Mouse (Mus musculus) ovary, postnatal 10 days (tissue): ENCODE measurements around the gene Lrrc20.

Source experiments
- DNase-seq: peaks from one replicate; pipeline ENCODE4 v3.0.0; 2022; ENCODE audit warnings: low spot score

Lrrc20 gene

DNA sequence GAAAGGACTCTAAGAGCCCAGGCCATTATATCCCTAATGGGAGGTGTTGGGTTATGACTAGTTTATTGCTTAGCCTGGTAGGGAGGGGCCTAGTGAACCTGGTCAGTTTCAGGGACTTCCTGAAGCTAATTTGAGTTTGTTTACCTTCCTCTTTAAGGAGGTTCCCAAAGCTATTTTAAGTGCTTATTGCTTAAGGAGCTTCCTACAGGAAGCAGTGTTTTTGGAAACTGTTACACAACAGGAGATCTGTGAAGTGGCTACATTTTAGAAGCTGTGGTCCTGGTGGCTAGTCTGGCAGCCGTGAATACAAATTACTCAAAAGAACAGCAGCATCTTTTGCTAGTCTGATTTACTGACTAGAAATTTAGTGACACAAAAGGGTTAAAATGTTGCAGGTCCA, 1.3 kb upstream of the Lrrc20 start:
- DNase-seq, result no peak

DNA sequence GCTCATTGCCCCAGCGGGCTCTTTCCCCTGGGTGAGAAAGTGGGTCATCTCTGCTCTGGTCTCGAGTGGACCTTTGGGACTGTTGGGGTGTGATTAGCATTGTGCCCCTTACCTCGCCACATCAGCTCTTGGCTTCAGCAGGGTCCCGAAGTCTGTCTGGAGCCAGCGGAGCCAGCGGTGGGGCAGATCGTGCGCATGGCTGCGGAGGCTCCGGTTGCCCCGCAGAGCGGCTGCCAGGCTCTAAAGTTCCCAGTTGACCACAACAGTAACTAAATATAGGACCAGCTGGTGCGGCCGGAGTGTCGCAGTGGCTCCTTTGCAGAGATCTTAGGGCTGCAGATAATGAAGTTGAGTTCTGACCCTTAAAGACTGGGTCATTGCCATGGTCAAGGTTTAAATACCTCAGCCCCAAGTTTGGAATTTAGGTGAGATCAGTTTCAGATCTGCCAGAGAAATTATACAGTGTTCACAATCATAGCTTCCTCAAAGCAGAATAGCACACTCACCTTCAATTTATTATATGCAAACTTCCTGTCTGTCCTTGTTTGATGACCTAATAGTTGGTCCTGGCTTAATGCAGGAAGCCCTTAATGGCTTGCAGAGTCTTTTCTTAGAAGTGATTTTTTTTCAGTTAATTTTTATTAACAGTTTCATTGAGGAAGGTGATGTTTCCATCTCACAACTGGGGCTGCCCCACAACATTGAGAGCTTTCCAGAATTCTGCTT, 1.0 kb downstream of the Lrrc20 start:
- DNase-seq, result no peak

DNA sequence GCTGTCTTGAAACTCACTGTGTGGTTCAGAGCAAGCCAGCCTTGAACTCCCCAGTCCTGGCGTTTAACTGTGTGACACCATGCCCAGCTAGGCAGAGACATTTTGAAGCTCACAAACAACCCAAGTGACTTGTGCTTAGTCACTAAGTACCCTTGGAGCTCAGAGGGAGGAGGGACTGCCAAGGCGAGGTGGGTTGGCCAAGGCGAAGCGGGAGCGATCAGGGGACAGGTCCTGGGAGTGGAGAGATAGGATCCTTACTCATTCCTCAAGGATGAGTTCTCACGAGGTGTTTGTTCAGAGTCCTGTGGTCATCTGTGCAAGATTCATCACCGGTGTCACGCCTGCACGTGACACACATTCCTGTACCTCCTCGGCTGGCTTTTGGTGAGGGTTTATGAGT, 3.9 kb downstream of the Lrrc20 start:
- no peak for DNase-seq

DNA sequence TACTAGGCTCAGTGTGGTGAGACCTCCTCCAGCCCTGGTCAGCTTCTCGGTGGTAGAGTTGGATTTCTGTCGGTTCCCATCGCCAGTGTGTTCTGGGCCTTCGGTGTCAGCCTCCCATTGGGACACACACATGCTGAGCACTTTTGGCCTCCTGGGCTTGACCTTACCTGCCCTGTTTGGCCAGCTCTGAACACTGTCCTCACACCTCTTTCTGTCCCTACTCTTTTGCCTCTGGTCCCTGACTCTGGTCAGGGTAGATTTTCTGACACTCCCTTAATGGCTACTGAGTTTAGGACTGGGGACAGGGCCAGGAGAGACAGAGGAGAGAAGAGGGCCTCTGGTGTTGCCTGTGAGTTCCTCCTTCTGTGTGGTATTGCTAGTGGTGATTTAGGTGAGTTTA, 4.3 kb downstream of the Lrrc20 start:
- no peak for DNase-seq

DNA sequence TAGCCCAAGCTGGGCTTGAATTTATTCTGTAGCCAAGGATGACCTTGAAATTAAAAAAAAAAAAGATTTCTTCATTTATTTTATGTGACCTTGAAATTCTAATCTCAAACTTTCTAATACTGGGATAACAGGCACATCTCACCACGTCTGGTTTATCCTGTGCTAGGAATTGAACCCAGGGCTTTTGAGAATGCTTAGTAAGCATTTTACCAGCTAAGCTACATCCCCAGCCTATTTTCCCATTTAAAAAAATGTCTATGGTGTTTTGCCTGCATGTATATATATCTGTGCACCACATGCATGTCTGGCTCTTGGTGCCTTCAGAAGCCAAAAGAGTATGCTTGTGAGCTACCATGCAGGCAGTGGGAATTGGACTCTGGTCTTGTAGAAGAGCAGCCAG, 4.9 kb downstream of the Lrrc20 start:
- DNase-seq, result no peak

DNA sequence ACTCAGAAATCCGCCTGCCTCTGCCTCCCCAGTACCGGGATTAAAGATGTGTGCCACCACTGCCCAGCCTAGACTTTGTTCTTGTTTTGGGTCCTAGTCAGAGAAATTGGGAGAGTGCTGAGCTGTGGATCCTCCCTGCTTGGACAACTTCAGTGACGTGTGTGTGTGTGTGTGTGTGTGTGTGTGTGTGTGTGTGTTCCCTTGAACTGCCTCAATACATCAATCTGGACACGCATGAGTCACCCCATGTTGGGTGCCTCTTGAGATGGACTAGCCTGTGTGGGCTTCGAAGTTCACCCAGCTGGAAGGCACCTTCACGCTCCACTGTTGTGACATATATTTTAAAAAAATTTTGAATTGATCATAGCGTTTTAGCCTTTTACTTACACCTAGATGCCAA, 7.2 kb downstream of the Lrrc20 start:
- DNase-seq, result no peak

DNA sequence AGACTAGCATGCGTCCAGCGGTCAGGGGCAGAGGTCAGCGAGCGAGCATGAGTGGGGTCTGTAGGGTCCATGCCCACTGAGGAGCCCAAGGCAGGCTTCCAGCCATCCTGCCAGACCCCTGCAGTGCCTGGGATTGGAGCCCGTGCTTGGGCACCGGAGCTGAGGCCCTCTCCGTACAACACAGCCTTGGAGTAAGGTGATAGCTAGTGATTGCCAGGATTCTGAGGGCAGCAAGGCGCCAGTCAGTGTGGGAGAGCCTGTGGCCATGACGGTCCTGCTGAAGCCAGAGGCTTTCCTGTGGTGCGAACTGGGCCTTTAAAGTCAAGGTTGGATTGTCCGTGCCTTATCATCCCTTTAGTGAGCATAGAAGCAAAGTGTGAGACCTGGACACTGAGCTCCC, 9.2 kb downstream of the Lrrc20 start:
- DNase-seq, result no peak

DNA sequence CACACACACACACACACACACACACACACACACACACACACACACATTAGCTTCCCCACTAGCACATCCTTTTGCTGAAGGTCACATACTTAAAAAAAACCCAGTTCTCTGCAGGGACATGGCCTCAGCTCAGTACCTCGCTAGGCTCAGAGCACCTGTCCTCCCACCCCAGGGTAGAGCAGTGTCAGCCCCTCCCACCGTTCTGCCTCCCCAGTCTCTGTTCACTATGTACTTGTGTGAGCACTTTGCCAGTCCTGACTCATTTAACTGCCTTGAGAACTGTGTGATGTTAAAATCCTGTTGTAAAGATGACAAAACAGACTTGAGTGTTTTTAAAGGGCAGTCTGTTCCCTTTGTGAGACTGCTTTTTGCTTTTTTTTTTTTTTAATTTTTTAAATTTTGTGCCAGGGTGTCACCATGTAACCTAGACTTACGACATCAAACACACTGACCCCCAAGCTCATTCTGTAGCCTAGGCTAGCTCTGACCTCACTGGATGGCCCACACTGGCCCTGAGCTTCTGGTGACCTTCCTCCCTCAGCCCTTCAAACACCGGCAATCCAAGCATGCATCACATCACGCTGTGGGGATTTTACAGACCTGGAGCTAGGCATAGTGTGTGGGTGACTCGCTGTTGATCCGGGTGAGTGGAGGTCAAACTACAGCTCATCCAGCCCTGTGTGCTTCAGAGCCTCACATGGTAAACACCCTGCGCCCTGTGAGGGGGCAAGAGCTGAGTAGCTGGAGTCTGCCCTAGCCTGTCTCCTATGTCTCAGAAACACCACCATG, 11.1 kb downstream of the Lrrc20 start:
- DNase-seq, result no peak

DNA sequence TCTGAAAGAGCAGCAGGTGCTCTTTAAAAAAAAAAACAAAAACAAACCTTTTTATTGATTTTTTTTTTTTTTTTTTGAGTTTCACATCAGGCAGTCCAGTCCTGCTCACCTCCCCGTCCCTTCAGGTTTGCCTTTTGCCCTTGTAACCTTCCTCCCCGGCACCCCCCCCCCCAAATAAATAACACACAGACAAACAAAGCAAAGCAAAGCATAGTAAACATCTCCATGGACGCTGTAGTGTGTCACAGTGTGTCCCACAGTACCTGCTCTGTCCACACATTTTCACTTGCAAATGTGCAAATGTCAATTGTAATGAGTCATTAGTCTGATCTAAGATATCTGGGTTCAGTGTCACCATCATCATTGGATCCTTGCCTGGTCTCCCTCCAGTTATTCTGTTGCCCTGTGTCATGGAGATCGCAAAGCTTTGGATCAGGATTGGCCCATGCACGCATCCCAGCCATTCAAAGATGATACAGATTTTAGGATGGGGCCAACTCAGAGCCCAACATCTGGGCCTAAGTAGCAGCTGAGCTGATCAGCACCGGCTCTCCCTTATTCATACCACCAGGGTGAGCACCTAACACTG, 13.0 kb downstream of the Lrrc20 start:
- no peak for DNase-seq

DNA sequence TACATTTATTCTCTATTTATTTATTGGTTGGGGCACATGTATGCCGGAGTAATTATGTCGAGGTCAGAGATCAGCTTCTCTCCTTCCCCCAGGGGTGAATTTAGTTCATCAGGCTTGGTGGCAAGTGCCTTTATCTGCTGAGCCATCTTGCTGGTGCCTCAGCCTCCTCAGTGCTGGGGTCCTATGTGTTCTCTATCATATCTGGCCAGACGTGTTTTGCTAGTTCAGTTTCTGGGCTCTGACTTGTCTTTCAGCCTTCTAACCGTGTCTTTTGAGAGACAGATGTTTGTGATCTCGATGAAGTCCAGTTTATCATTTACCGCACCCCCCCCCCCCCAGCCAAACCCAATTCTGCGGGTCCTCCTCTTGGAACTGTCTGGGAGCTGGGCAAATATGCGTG, 16.0 kb downstream of the Lrrc20 start:
- no peak for DNase-seq

DNA sequence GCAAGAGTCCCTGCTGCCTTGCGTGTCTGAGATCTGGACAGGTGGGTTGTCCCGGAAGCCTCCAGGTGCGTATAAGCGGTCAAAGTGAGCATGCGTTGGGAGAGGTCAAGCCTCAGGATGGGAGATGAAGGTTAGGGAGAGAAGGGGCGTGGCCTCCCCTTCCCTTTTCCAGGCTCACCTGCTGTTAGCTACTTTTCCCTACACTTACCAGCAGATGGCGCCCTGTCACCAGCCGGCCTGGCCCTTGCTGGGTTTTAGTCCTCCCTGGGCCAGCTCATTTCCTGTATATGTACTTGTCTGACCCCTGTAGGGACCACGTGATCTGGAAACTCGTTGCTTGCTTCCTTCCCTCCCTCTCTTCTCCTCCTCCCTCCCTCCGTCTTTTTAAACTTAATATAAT, 16.4 kb downstream of the Lrrc20 start:
- DNase-seq, result peak; percentile 50

DNA sequence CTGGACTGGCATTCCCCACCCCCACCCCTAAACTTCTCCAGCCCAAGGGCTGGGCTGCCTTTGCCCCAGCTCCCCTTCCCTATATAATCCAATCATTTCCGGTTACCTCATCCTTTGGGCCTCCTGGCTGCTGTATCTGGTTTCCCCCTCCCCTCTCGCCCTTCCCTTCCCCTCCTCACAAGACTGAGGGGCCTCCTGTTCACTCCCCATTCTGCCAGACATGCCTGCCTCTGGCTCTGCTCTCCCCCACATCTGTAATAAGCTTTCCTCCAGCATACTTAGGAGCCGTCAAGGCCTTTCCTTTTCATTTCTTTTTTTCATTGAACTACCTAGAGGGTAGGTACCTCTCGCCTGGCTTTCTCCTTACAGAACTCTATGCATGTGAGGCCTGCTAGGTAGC, 19.9 kb downstream of the Lrrc20 start:
- no peak for DNase-seq

DNA sequence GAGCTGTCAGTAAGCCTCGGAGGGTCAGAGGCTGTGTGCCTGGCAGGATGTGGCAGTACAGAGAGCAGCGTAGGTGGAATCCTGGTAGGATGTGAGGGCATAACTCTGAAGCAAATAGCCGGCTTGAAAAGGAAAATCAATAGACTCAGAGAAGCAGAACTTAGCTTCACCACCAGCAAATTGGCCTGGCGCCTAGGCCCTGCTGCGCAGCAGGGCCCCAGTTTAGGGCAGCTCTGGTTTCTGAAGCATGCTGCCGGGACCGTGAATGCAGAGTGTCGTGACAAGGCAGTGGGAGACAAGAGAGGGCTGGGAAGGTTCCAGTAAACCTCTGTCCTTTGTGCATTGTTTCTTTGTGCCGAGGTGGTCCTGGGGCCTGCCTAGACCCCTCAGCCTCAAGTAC, 20.6 kb downstream of the Lrrc20 start:
- DNase-seq, result no peak

DNA sequence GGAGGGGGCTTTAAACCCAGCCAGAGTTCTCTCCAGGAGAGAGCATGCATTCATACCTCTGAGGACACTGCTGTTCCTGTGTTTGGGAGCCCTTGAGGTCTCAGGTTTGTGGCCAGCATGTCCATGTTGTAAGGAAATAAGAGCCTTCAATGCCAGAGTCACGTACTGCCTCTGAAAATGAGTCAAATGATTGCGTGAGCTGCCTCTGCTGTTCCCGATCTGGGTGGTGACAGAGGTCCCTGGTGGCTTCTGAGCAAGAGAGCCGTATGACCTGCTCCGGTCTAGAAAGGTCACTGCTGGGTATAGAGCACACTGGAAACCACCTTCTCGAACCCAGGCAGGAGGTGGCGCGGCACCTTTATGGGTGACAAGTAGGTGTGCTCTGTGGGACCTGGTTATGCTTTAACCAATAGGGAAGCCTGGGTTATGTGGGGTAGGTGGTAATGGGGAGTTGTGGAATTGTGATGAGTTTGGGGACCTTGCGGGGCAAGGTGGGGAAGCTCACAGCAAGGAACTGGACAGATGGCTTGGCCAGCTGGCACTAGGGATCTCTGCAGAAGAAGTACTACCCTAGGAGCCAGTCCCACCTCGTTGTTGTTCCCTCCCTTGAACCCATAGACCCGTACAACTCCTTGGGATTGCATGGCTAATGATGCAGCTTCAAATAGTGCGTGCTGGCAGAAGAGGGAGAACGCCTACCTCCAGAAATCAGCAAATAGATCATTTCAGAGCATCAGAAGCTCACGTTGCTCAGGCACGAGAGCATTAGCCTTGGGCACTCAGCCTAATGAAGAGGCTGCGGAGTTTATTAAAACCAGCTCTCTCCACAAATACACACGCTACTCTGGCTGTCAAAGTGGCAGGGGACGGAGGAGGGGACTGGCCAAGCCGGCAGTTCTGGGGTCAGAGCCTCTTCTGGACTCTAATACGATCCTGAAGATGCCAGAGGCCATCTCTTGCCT, 24.2 kb downstream of the Lrrc20 start:
- DNase-seq, result no peak

DNA sequence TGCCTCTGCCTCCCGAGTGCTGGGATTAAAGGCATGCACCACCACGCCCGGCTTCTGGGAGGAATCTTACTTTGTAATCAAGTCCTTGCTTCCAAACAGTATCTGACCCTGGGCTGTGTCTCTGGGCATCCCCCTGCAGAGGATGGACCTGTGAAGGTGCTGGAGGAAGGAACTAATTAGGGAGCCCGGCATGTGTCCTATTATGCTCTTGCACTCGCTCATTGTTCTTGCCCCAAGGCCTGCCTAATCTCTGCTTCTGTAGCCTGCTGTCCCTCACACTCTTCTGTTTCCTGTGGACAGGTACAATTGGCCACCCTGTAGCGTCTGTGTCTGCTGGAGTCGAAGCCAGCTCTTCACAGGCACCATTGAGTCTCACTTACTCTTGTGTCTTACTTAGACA, 25.2 kb downstream of the Lrrc20 start:
- DNase-seq, result no peak

DNA sequence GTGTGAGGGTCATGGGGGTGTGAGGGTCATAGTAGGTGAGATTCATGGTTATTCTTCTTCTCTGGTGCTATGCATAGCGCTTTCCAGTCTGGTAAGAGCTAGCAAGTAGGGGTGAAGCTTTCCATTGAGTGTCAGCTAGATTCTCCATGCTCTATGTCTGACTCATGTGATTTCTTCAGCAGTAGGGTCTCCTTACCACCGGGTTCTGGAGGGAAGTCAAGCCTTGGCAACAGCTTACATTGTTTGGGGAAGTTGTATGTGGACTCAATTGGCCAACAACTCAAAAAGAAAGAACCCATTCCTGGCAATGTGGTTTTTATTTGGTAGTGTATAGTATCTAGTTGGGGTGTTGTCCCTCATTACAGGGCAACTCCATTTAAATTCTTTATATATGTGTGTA, 28.5 kb downstream of the Lrrc20 start:
- DNase-seq, result no peak

DNA sequence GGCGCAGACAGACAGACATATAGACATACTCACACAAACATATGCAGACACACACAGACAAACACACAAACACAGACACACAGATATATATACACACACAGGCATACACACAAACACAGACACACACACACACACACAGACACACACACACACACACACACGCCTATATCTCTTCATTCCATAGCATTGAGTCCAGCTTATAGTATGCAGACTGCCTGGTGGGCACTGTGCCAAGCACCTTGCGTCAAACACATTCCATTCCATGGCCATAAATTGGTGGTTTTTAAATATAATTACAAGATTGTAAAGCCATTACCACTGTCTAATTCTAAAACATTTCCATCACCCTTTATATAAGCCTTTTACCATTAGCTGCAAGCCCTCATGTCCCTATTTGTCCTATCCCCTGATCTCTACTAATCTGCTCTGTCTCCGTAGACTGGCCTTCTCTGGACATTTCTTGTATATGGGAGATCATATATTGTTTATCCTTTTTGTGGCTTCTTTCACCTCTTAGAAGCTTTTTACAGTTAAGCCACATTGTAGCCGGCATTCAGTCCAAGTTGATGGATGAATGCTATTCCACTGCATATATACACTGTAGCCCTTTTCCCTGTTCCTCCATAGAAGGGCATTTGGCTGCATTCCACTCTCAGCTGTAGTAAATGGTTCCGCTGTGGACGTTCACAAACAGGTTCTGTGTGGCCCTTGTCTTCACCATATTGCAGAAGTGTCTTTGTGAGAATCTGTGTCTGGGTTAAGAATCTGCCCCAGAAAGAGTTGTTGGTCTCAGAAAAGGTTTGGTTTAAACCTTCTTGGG, 31.0 kb downstream of the Lrrc20 start:
- no peak for DNase-seq

DNA sequence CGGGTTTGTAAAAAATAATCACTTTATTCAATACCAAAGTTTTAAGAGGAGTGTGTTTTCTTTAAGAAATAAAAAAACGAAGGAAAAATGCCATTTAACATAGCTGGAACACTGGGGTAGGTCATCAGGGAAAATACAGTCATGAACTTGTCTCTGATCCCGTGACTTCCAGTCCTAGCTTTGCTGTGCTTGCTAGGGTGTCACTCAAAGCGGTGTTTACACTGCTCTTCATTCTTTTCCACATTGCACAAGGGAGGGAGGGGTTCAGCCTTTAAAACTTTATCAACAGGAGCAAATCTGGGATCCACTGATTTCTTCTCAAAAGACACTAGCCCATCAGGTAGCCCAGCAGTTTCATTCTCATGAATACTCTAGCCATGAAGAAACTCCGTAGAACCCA, 34.3 kb downstream of the Lrrc20 start:
- no peak for DNase-seq

DNA sequence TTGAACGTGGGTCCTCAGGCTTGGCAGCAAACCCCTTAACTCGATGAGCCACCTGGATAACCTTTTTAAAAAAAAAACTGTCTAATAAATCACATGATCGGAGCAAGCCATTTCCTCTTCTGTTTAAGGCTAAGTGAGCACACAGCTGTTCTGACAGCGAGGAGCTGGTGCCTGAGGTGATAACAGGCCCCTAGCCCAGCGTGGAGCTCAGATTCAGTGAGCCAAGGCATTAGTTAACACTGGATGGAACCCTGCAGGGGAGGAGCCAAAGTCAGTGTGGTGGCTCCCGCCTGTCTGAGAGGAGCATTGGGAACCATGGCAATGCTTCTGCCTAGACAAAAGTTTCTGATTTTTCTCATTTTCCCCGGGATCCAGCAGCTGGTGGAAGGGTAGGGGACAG, 35.2 kb downstream of the Lrrc20 start:
- no peak for DNase-seq

DNA sequence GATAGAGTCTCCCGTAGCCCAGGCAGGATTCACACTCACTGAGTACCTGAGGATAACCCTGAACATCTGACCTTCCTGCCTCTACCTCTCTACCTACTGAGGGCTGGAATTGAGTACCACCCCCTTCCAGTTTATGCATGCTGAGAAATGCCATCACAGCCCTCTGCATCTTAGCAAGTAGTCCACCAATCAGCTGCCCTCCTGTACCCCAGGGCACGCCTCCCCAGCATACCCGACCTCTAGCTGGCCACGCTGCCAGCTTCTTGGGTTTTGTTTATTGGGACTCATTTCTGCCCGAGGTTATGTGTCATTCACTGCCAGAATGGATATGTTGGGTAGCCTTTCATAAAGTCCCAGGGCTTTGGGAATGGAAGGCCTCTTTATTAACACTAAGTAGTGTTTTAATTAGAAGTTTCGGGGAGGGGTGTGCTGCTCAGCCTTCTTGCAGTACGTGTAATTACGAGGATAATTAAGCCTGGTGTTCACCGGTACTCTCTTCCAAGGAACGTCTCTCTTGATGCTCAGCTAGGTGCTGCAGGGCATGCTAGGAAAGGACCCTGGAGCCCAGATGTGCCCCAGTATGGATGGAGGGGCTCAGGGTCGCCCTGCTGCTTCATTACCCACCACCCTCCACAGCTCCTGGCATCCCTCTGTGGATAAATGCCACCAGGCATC, 36.8 kb downstream of the Lrrc20 start:
- DNase-seq, result no peak

DNA sequence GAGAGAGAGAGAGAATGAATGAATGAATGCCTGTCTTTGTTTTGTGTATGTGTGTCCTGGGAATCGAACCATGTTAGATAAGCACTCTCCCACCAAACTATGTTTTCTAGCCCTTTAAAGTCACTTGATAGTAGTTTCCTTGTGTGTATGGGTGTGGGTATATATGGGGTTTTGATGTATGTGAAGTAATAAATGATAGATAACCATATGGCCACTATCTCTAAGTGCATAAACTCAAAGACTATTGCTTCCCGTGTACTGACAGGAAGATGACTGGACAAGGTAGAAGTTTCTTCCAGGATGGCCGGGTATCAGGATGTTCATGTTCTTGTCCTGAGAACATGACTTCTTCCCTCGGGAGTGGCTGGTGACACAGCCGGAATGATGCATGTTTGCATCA, 41.3 kb downstream of the Lrrc20 start:
- no peak for DNase-seq
